Mouse (Mus musculus) NIH3T3 (cell line): ENCODE measurements at regions not wholly inside any gene's neighbourhood (a gene's known extent, or its start where the extent isn't known, plus 50 kb on each side); places are given as distances from the start of the nearest gene placed in this dataset.
"Not testable (repeated sequence)": the region's sequence is repeated elsewhere in the genome, so short reads cannot be mapped to it uniquely, and the experiment has no call there.

Experiments
- DNase-seq: peaks from one replicate; pipeline ENCODE4 v3.0.0-alpha.2; 2012; ENCODE audit warnings: low read depth

GRCm38 (mm10) chr4:131160135-131160534 is 215.9 kb downstream of the Matn1 start:
- DNase-seq = no peak

DNA sequence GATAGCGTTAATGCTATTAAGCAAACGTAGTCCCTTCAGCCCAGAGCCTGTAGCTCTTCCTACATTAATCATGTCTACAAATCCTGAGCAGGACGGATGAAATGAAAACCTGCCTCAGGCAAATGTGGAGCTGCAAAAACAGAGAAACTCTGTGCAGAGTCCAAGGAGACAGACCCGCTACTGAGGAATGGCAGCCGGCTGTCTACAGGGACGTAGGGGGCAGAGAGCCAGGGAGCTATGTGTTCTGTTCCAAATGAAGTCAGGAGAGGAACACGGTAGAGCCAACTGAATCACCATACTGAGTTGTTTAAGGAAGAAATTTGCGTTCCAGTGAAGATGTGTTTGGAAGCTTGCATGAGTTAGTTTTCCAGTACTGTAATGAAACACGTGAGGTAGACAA is 217.3 kb downstream of the Matn1 start:
- DNase-seq = no peak

DNA sequence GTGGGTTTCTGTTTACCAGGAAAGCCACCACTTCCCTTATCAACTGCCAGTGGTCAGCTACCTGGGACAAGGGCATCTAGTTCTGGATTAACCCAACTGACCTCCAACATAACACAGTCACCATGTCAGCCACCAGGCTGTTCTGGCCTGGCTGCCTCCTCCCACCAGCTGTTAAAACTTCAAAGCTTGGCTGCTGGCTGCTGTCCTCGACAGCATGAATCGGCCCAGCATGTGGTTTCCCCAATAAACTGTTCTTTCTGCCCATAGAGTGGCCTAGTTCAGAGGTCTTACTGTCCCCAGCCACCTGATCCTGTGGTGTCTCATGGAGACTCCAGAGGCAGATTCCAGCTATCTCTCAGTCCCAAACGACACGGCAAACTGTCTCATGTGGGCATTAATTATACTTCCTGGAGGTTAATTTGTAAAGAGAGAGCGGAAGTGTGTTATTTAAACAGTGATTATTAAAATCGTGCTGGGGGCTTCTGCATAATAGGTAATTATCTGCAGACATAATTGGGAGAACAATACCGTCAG is 219.7 kb downstream of the Matn1 start:
- DNase-seq = no peak

DNA sequence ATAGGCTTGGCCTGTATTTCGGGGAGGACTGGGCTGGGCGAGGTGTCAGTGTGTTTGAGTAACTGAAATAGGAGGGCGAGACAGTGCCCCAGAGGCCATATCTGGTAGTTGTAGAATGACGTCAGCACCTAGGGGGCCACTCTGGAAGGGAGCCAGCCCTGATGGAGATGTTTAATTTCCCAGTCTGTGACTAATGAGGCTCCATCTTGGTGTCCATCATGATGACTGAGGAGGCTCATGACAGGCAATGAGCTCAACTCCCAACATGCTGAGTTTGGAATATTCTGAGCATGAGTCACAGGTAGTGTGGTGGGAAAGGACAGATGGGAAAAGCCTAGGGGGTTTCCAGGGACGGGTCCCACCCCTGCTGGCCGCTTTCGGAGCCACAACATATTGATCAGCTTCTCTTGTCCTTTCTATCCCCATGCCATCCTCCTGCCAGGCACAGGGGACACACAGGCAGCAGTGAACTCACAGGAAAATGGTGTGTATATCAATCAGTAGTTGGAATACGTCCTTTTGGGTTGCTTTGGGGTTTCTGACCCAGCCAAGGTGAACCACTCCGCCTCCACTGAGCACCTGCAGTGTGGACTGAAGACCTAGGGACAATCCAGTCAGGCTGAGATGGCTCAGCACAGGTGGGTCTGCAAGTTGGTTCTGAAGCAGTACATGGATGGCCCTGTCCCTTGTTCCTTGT is 222.5 kb downstream of the Matn1 start:
- DNase-seq = peak; percentile 34

- no peak for DNase-seq
Observed at GRCm38 (mm10) chr4:131167921-131168320, 223.7 kb downstream of the Matn1 start.

GRCm38 (mm10) chr4:131173783-131174460 is 229.7 kb downstream of the Matn1 start:
- DNase-seq = no peak

- no peak for DNase-seq
Observed at GRCm38 (mm10) chr4:131176701-131177100, 232.5 kb downstream of the Matn1 start.

GRCm38 (mm10) chr4:131177889-131178288 is 233.7 kb downstream of the Matn1 start:
- no peak for DNase-seq

DNA sequence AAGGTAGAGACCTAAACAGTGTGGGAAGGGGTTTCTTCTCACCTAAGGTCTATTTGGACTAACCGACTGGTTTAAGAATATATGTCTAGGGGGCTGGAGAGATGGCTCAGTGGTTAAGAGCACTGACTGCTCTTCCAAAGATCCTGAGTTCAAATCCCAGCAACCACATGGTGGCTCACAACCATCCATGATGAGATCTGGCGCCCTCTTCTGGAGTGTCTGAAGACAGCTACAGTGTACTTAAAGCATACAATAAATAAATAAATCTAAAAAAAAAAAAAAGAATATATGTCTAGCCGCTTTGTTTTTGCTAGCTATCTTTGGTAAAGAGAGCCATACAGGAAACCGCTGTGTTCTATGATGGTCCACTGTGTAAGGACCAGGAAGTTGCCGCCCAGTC is 234.5 kb downstream of the Matn1 start:
- not testable (repeated sequence) for DNase-seq

DNA sequence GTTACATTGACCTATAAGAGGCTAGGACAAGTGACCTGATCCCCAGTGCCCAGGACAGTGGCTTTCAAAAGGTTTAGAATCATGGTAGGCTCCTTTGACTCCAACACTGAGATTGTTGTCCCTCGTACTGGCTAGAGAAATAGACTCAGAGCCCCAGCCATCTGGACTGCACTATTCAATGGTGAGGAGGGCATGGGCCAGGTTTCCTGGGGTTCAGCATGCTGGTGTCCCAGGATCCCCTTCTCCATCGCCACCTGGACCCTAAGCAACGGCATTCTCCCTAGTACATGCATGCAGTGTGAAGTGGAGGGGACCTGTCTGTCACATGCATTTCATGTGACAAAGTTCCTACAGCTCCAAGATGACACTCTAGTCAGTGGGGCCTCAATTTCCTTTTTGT is 243.9 kb downstream of the Matn1 start:
- no peak for DNase-seq

GRCm38 (mm10) chr4:131191106-131191880 is 247.1 kb downstream of the Matn1 start:
- no peak for DNase-seq

DNA sequence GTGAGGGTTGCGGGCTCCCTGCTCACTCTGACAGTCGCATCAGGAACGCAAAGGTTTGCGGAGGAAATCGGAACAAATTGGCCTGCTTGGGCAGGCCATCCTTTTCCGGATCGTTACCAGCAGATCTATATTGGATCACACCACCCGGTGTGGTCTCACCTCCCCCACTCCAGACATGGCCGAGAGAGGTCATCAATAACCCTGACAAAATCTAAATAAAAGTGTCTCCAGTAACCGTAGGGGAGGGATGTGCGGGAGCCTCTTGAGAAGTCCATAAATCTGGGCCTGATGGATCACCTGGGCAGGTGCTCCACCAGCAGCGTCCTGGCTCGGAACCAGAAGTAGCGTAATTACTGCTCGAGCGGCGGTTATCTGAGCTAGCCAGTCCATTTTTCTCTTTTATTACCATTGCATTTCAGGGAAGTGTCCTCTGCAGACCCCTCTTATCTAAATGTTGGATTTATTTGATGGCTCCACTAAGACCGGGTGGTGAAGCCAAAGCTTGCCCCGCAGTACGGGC is 249.8 kb downstream of the Matn1 start:
- no peak for DNase-seq

DNA sequence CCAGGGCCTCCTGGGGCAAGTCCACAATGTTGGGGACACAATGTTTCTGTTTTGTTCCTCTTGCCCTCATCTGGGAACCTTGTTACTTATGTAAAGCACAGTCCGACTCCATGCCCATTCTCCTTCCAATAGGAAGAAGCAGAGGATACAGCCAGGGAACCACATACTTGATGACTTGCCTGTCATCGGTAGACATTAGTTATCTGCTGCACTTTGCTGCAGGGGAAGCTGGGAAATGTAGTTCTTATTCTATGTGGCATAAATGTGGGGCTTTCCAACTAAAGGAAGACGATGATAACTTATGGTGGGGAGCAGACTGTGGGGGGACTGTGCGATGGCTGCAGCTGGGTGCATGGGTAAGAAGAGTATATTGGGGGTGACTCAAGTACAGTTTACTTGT is 252.0 kb downstream of the Matn1 start:
- DNase-seq = no peak

DNA sequence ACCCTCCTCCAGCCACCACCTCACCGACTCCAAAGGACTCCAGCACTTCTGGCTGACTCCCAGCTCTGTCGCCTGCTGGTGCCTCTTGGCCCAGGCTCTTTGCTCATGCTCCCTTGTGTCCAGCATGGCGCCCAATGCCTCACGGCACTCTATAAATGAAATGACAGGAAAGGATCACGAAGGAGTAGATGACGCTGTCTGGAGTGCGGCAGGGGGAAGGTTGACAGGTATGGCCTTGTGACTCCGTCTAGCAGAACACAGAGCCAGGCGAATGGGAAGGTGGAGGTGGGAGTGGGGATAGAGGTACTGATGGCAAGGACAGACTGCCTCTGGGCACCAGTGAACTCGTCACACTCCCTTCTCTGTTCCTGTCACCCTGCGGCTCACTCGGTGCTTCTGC is 259.5 kb downstream of the Matn1 start:
- no peak for DNase-seq

DNA sequence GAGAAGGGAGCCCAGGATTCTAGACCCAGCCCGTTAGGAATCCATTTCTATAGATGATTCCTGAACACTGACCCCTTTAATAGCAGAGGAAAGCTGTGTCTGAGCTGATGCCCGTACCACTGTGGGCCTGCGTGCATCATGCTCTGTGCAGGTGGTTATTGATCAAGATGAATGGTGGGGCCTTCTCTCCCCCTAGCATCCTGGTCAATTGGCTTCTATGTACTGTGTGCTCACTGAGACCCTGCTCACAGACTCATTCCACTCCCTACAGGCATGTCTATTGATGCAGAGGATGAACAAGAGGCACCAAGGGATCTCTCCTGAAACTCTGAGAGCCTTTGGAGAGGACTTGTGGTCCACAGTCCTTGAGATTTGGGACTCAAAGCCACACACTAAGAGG is 260.5 kb downstream of the Matn1 start:
- DNase-seq = no peak

GRCm38 (mm10) chr4:131205127-131205526 is 260.9 kb downstream of the Matn1 start:
- no peak for DNase-seq

GRCm38 (mm10) chr4:131205685-131206084 is 261.5 kb downstream of the Matn1 start:
- no peak for DNase-seq

DNA sequence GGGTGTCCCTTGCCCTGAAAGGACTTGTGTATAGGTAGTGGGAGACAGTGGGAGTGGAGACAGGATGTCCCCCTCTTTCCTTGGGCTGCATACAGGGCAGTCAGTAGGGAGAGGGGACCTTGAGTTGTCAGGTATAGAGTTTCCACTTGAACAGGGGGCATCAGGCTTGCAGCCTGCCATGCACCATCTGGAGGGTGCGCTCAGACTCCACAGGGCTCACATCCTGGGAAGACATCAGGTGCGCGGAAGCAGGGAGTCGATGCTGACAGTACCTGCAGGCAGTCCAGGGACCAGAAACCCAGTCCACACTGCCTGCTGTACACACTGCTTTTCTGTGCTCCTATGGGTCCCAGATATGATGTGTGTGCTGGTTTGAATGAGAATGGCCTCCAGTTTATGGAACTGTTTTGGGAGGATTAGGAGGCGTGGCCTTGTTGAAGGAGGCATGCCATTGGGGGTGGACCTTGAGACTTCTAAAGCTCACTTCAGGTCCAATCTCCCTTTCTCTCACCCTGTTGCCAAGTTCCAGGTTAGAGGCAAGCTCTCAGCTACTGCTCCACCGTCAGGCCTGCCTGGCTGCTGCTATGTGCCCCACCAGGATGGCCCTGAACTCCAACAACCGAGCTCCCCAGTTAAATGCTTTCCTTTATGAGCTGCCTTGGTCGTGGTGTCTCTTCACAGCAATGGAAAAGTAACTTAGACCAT is 262.1 kb downstream of the Matn1 start:
- no peak for DNase-seq

- DNase-seq = no peak
Observed at GRCm38 (mm10) chr4:131206886-131207200, 262.7 kb downstream of the Matn1 start.

- DNase-seq = no peak
Observed at GRCm38 (mm10) chr4:131207249-131207648, 263.1 kb downstream of the Matn1 start.

DNA sequence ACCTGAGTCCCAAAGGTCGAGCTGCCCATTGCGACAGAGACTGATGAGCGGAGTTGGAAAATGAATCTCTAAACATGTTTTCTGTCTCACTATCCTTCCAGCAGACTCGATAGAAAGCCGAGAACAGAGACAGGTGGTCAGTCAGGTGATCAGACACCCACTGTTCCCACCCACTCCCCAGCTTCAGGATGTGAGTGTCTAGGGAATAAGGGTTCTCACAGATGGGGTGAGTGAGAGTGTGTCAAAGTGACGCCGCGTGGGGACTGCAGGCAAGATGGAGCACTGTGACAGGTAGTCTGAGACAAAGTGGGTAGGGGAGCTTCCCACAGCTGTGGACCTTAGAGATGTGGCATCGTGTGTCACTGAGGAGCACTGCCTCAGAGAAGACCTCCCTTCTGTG is 264.0 kb downstream of the Matn1 start:
- no peak for DNase-seq

GRCm38 (mm10) chr4:131208637-131209036 is 264.5 kb downstream of the Matn1 start:
- DNase-seq = no peak
